Mouse (Mus musculus) heart, postnatal 10 days (tissue): ENCODE results near the gene Gm572. TPM values are rescaled to one million over a fixed set of nuclear protein-coding genes. Genes with fewer than 3 reads are reported as not detected.

Experiments used
- DNase-seq, 2 experiments: peaks; one replicate each; pipeline ENCODE4 v3.0.0; 2021
- intact Hi-C: fragments of 180-260 bp; cut with DNase I; formaldehyde crosslinking; loops from one replicate; pipeline ENCODE4 v1.15.1; 2025
- total RNA-seq, 2 experiments: library from RNA; stranded (reverse); gene quantifications; 2 replicates each; pipeline ENCODE4 v1.2.3; 2021

Gene Gm572
- 1 to 10 TPM; 4.5 to 5.0 TPM for total RNA-seq

DNA sequence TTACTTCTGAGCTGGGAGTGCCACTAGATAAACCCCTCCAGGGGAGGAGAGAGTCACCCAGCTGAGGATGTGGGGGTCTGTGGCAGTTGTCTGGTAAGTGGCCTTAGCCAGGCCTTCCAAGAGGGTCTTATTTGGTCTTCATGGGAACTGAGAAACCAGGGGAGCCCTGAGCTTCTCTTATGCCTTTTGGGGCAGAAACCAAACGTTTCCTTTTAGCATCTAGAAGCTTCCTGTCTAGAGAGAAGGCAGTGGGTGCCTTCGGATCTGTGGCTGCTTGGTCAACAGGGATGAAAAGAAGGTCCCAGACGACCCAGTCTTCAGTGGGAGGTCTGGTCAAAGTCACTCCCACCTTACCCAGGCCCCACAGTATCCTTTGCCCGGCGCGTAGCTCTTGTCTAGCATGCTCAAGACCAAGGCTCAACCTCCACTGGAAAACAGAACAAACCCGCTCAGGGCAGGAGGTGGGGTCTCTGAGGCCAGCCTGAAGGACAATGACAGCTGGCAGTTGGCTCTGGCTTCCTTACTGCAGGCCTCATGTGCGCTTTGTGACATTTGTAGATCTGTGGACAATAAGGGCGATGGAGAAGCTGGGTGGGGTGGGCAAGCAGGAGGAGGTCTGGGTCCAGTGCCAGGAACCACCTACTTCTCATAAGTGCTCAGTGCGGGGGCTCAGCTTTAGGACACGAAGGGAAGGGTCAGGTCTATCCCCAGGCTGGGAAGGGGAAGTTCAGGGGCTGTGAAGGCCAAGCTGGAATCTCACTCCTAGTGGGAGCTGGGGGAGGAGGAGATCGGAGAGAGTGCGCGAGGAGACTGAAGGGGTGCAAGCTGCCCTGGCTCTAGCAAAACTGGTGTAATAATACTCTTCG, at the start of gene Gm572:
TSS of gene Gm572 (plus strand) at position 27 of the 866 bp plus-strand sequence.
- intact Hi-C loops, result no loop called here

DNA sequence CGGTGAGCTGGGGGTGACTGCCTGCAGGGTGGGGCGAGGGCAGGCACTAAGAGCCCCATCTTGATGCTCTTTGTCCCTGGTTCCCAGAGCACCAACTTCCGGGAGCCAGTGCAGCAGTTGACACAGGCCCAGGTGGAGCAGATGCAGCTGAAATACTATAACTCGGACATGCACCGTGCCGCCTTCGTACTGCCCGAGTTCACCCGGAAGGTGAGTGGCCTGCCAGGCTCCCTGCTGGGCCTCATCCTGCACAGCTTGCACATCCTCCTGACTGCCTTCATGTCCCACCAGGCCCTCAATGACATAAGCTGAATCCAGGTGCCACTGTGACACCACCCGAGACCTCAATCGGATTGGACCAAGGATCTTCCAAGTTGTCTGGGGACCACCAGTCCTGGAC, 49.1 kb upstream of the Gm572 start:
- intact Hi-C loops, result no loop called here
- no peak for DNase-seq

More for the DNA sequence above, at the start of gene Gm572:
- no peak for DNase-seq

DNA sequence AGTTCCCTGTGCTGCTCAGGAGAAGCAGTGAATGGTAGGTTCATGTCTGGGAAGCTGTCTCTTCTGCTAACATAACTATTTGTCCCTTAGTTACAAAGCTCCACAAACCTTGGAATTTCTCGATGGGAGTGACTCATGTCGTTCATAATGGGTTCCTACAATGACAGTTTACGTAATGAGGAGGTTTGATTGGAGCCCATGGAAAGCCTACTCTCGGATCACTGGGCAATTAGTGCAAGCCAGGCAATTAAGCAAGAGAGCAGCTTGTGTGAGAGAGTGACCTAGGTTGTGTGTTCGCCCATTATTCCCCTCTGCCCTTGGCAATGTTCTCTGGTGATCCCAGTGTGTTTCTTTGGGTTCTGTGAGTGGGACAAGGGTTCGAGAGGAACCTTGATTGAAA, 47.2 kb upstream of the Gm572 start:
- intact Hi-C loops, result no loop called here
- DNase-seq, result no peak

DNA sequence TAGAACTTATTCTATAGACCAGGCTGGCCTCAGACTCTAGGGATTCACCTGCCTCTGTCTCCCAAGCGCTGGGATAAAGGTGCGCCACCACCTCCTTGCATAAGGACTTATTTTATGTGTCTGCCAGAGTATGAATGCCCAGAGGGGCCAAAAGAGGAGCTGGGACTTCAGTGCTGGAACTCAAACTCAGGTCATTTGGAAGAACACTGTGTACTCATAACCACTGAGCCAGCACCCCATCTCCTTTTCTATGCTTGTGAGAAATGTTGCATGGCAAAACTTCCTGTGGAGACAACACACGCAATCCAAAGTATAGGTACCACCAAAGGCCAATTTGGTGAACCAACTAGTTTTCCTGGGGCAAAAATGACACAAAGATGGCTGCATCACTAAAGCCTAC, 46.4 kb upstream of the Gm572 start:
- intact Hi-C loops, result no loop called here
- DNase-seq, result no peak

DNA sequence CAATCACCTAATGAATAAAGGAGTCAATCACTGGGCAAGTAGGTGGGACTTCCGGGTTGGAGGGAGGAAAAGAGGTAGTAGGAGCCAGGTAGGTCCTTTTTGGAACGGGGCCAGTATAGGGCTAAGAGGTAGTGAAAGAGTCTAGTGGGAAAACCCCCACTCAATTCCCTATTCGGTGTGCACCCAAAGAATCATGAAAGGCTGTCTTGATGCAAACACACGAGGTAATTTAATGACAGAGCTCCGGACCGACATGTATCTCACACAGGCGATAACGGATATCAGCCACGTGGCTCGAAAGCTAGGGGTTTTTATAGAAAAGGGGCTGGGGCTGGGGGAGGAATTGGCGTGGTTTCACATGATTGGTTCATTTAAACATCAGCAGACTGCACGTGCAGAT, 44.3 kb upstream of the Gm572 start:
- intact Hi-C loops, result no loop called here
- no peak for DNase-seq

DNA sequence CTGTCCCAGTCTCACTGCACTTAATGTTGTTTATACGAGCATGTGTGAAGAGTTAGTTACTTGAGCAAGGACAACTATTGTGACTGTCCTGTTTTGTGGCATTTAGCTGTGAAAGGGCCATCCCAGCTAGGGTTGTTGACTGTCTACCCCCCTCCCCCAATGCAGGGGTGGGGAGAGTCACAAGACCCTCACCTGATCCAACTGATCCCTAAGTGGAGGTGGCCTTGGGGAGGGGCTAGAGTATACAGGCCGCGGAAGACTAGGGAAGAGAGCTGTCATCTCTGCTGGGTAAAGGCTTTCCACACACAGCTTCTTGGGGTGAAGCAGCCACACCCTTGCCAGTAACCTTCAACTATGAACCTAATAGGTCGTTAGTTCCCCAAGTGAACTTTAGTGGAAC, 42.8 kb upstream of the Gm572 start:
- intact Hi-C loops, result no loop called here
- DNase-seq, result no peak

DNA sequence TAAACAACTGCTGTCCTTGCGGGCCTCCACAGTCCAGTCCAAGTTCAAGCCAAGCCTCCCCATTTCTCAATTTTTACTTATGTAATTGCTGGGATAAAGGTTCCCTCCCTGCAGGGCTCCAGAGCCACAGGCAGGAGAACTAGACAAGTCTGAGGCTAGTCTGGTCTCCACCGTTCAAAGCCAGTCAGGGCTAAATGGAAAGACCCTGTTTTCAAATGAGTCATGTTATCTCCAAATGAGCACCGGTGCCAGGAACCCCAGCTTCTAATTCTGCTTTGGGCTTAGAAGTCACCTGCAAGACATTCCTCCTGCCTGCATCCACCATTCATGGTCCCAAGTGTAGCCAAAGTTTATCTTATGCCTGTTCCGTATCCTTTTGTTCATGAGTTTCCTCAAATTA, 41.2 kb upstream of the Gm572 start:
- intact Hi-C loops, result no loop called here

DNA sequence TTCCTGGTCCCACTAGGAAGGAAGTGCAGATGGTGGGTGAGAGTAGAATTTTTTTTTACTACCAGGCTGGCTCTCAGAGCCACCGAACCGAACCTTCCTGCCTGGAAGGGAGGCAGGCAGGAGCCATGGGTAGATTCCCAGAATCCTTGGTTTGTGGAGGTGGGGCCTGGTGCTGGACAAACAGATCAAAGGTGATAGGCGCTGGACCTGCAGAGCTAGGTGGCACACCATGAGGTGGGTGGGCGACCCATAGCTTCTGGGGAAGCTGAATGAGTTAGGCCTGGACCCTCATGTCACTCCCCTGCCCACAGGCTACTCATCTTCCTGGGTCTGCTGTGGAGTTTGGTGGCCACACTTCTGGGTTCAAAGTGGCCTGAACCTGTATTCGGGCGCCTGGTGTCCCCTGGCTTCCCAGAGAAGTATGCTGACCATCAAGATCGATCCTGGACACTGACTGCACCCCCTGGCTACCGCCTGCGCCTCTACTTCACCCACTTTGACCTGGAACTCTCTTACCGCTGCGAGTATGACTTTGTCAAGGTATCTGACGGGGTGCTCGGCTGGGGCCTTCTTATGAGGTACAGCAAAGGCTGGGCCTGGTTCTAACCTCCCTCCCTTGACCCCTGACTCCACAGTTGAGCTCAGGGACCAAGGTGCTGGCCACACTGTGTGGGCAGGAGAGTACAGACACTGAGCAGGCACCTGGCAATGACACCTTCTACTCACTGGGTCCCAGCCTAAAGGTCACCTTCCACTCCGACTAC, 40.6 kb upstream of the Gm572 start, which contains the start of gene Masp2:
TSS of gene Masp2 (plus strand) at position 198 of the 764 bp plus-strand sequence.
- intact Hi-C loops, result no loop called here
- no peak for DNase-seq

More for the DNA sequence above, 41.2 kb upstream of the Gm572 start:
- no peak for DNase-seq

DNA sequence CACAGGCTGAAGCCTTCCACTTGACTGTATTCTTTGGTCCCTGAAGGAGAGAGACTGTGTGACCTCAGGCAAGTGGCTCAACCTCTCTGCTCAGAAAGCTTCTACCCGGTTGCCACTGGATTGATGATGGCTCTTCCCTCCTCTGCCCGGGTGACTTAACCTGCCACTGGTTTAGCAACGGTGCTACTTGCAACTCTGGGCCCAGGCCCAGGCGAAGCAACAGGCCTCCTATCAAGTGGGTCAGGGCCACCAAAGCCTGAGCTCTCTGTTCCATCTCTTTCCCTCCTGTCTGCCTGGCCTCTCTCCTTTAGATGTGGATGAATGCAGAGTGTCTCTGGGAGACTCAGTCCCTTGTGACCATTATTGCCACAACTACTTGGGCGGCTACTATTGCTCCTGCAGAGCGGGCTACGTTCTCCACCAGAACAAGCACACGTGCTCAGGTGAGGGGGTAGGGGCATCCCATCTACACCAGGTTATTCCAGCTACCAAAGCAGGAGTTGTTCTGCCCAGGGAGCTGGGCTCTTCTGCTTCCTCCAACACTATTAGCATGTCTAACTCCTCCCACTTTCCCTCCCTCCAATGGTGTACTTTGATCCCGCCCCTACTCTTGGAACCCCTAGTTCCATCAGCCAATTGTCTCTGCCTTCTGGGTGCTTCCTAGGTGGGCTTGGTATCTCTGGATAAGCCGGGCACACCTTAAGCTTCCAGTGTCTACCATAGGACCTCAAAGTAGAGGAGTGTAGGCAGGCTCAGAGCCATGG, 39.6 kb upstream of the Gm572 start:
- intact Hi-C loops, result no loop called here
- DNase-seq, result no peak

DNA sequence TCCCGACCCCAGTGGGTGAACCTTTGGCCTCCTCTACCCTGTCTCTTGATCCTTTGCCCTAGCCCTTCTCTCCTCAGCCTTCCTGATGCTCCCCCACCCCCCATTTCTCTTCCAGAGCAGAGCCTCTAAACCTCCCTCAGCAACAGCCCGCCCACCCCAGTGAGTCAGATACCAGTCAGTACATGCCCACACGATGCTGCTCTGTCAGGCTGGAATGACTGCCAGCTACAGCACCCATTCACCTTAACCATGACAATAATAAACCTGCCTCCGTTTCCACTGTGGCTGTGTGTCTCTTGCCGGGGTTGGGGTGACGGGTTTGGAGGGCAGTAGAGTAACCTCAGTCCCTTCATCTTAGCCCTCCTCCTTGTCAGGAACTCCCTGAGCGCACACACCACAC, 39.0 kb upstream of the Gm572 start:
- DNase-seq, result no peak
- intact Hi-C loops, result no loop called here

DNA sequence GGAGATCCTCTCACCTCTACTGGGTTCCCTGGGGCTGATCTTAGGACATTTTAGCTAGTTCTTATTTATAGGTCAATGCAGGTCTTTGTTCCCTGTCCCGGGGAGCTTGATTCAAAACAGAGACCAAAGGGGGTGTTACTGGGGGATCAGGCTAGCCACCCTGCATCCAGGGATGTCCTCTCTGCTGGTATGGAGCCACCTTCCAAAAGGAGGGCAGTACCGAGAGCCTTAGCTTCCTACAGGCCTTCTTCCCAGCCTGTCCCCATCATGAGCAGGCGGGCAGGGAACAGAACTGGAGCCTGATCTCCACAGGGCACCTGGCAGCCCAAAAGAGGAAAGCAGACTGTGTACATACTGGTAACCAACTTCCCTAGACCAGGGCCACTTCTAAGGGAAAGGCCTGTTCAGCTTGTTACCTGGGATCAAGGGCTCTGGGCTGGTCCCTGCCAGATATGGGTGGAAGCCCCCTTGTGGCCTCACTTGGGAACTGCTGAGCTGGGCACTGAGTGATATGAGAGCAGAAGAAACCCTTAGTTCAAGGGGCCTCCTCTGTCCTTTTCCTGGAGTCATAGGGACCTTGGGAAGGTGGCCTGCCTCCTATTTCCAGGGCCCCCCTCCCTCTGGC, 38.5 kb upstream of the Gm572 start:
- peak; percentile 59 to 71 for DNase-seq
- intact Hi-C loops, result loop anchor here (5.0 kb wide), 1 partner anchor 437 kb away; no protein-coding TSS in a partner anchor

DNA sequence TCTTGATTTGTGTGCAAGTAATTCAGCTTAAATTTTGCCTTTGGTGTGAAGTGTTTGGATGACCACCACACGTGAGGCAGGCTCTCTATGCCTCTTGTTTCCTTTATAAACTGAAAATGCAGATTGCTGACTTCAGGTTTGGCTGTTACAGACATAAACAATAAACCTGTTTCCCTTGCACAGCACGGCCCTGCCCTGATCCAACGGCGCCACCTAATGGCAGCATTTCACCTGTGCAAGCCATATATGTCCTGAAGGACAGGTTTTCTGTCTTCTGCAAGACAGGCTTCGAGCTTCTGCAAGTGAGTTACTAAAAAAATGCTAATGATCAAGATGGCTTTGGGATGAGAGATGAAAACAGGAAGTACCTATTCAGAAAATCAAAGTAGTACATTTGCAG, 35.4 kb upstream of the Gm572 start:
- intact Hi-C loops, result loop anchor here (5.0 kb wide), 1 partner anchor 440 kb away; no protein-coding TSS in a partner anchor
- DNase-seq, result peak; percentile 81 to 91

DNA sequence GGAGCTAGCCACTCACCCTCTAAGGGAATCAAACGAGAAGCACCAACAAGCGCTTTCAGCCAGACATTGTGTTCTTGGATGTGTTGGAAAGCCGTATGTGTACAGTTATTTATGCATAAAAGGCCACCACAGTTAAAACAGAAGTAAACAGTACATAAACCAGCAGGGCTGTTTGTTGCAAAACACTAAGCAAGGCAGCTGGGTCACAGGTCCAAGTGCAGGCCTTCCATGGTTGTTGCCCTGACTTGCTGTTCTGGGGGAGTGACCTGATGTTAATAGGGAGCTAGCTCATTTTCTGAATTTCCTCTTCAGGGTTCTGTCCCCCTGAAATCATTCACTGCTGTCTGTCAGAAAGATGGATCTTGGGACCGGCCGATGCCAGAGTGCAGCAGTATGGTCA, 33.3 kb upstream of the Gm572 start:
- intact Hi-C loops, result loop anchor here (5.0 kb wide), 1 partner anchor 443 kb away; no protein-coding TSS in a partner anchor
- DNase-seq, result no peak

DNA sequence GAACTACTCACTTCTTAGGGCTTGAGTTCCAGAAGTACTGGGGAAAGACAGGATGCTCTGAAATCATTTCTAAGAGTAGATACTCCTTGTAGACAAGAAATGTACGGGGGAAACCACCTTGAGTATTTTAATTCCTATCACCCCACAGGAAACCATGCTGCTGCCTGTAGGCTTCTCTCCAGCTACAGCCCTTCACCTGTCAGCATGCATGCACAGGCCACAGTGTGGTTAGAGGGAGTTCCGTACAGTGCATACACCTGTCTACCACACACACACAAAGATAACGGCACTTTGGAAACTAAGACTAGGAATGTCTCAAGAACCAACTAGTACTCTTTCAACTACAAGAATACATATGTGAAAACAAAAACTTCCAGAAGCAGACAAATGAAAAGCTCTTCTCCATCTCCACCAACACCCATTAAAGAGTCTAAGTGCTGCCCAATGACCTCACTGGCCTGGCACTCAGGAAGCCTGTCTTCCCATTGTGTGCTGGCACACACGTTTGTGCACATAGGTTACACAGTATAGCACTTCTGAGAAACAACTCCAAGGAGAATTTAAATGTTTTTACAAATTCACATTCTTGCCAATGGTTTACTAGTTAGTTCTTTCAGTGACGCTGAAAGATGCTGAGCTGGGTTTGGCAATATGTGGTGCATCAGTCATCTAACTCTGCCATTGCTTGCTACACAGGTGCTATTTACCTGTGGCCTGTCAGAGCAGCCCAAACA, 32.3 kb upstream of the Gm572 start:
- no peak for DNase-seq
- intact Hi-C loops, result no loop called here

DNA sequence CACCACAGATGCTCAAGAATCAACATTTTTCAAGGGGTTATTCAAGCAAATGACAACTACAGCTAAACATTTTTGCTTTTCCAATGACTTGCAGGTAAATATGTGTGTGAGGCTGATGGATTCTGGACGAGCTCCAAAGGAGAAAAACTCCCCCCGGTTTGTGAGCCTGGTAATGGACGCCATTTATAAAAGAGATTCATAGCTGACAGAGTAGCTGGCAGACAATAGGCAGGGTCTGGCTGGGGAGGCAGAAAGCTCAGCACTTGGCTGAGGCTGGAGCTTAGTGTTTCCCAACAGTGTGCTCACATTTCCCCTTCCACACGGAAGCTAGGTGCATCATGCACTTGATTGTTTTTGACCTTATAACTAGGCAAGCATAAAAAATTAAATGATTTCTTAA, 30.6 kb upstream of the Gm572 start:
- DNase-seq, result no peak
- intact Hi-C loops, result no loop called here

DNA sequence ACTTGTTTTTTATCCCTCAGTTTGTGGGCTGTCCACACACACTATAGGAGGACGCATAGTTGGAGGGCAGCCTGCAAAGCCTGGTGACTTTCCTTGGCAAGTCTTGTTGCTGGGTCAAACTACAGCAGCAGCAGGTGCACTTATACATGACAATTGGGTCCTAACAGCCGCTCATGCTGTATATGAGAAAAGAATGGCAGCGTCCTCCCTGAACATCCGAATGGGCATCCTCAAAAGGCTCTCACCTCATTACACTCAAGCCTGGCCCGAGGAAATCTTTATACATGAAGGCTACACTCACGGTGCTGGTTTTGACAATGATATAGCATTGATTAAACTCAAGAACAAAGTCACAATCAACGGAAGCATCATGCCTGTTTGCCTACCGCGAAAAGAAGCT, 29.4 kb upstream of the Gm572 start:
- no peak for DNase-seq
- intact Hi-C loops, result no loop called here

DNA sequence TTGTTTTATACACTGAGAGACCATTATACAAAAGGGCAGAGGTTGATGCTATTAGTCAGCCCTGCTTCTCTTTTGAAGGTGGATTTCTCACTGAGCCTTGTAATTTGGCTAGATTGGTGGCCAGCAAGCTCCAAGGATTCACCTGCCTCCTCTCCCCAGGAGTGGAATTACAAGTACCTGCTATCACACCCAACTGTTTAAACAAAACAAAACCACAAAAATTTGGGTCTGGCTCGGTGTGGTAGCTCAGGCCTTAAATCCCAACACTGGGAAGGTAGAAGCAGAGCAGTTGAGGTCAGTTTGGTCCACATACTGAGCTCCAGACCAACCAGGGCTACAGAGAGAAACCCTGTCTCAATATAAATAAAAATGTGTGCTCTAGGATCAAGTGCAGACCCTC, 23.3 kb upstream of the Gm572 start:
- no peak for DNase-seq
- intact Hi-C loops, result no loop called here

DNA sequence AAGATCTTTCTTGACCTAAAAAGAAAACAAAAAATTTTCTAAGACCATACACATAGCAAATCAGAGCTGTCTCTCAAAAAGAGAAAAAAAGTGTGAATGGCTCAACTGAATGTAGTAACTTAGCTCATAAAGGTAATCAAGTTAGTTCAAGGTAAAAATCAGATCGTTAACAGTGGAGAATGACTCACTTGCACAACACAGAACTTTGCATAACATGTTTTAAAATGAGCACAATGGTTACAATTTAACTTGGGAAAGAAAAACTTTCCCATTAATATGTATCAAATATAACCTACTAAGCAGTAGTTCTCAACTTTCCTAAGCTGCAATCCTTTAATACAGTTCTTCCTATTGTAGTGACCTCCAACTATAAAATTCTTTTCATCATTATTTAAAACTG, 22.4 kb upstream of the Gm572 start:
- intact Hi-C loops, result no loop called here
- DNase-seq, result no peak

DNA sequence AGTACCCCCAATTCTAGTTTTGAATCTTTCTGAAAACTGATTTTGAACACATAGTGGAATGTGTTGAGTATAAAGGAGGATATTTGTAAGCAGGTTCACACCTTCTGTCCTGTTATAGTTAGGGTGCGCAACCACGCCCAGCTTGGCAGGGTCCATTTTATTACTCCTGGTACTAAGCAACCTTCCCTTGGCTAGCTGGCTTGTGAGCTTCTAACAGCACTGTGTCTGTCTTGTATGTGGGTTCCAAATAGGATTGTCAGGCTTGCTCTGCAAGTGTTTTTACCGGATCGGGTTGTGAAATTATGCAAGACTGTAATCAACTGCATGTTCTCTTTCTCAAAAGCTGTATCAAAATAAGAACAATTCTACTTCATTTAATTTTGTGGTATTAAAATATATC, 20.6 kb upstream of the Gm572 start:
- intact Hi-C loops, result no loop called here
- no peak for DNase-seq

DNA sequence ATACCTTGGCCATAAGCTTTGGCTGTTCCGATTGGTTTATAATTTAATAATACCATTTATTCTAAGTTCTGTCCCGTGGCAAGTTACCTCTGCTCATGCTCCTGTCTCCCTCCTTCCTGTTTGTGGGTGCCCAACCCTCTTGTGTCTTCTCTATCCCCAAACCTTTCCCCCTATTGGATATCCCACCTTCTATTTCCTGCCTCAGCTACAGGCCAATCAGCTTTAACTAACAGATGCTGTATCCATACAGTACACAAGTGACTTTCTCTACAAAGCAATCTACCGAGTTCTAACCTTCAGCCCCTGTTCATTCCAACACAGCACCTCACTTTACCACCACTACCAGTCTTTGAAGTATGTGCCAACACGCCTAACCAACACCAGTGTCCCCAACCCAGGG, 19.5 kb upstream of the Gm572 start:
- DNase-seq, result no peak
- intact Hi-C loops, result no loop called here
